Mouse (Mus musculus): Measurements from ENCODE around the gene Zfp454.

- no peak for TF ChIP-seq GATA1 (IDR thresholded peaks at IDR 0.05; ENCODE audit: borderline replicate concordance, low read length)
- TF ChIP-seq FLI1 (IDR thresholded peaks at IDR 0.05; ENCODE audit: low read length), result no peak
Measured at GRCm38 (mm10) chr11:50849310-50849709, 38.1 kb downstream of the Zfp454 start.
